Mouse (Mus musculus) forebrain, embryonic 15.5 days (tissue): ENCODE measurements around the gene Thrap3. TPM values are rescaled to one million over a fixed set of nuclear protein-coding genes. Genes with fewer than 3 reads are reported as not detected.

Source experiments
- ATAC-seq: fragments of 200-750 bp; cut with Nextera tagmentation; replicated peaks from 2 replicates; pipeline ENCODE4 v1.8.0; 2017; ENCODE audit warnings: mild to moderate bottlenecking, moderate TSS enrichment, moderate library complexity
- H3K27ac ChIP-seq: fragments of 300-500 bp; sonication (generic); replicated peaks from 2 replicates; pipeline ENCODE4 v1.5.1; 2015; ENCODE audit warnings: mild to moderate bottlenecking, inconsistent platforms
- H3K27me3 ChIP-seq: fragments of 300-500 bp; sonication (generic); 2 replicates; pipeline ENCODE4 v1.6.1; 2015; ENCODE audit warnings: inconsistent platforms
- H3K36me3 ChIP-seq: fragments of 300-500 bp; sonication (generic); 2 replicates; pipeline ENCODE4 v1.6.1; 2015; ENCODE audit warnings: mild to moderate bottlenecking, inconsistent platforms
- H3K4me1 ChIP-seq: fragments of 300-500 bp; sonication (generic); 2 replicates; pipeline ENCODE4 v1.6.1; 2015; ENCODE audit warnings: inconsistent platforms
- H3K4me2 ChIP-seq: fragments of 300-500 bp; sonication (generic); replicated peaks from 2 replicates; pipeline ENCODE4 v1.6.1; 2015; ENCODE audit warnings: mild to moderate bottlenecking, inconsistent platforms
- H3K4me3 ChIP-seq: fragments of 300-500 bp; sonication (generic); 2 replicates; pipeline ENCODE4 v1.5.1; 2015; ENCODE audit warnings: mild to moderate bottlenecking, inconsistent platforms
- H3K9ac ChIP-seq: fragments of 300-500 bp; sonication (generic); replicated peaks from 2 replicates; pipeline ENCODE4 v1.6.1; 2015; ENCODE audit warnings: mild to moderate bottlenecking, inconsistent platforms
- H3K9me3 ChIP-seq: fragments of 300-500 bp; sonication (generic); 2 replicates; pipeline ENCODE4 v1.6.1; 2016; ENCODE audit warnings: inconsistent platforms
- WGBS: fragments of 180-500 bp; shearing (Covaris S2); methylation state at CpG from one replicate; pipeline ENCODE4 v1.1.7; 2015; ENCODE audit warnings: mixed read lengths; 5-methylcytosine and 5-hydroxymethylcytosine counted together
- polyA plus RNA-seq: library from polyadenylated mRNA; unstranded; fragments of >200 nt; fragmentation: Nextera tagmentation; extraction: Ambion mirVana; gene quantifications from 2 replicates; pipeline ENCODE4 v1.2.1, GENCODE M21; 2015

The Thrap3 gene
- polyA plus RNA-seq, 1 experiment from 2014 or later, result 179 TPM

GRCm38 (mm10) chr4:126161456-126161855 lies 41.1 kb downstream of the Thrap3 start:
- Histone ChIP-seq H3K27ac (no peak overlapping the region), H3K4me2 (no peak overlapping the region), H3K9me3 (no peaks in the 10 kb centered on the region), H3K4me1 (peaks cover 13% of the 10 kb centered on the region), H3K36me3 (peaks cover 7% of the 10 kb centered on the region; the same call in 1 of the 2 replicates), H3K4me3 (no peak overlapping the region), H3K27me3 (no peaks in the 10 kb centered on the region), H3K9ac (no peak overlapping the region)
- 90% methylated on average over 6 of the region's 6 CpGs for WGBS
- ATAC-seq, result no peak

GRCm38 (mm10) chr4:126160981-126161380 lies 41.6 kb downstream of the Thrap3 start:
- 89% methylated on average over 8 of the region's 8 CpGs for WGBS
- ATAC-seq, result no peak
- no peak overlapping the region for H3K4me2 ChIP-seq
- H3K27ac ChIP-seq, result no peak overlapping the region
- no peaks in the 10 kb centered on the region for H3K9me3 ChIP-seq
- peaks cover 13% of the 10 kb centered on the region for H3K4me1 ChIP-seq
- peaks cover 3% of the 10 kb centered on the region; the same call in 1 of the 2 replicates for H3K36me3 ChIP-seq
- H3K4me3 ChIP-seq, result no peak overlapping the region
- no peaks in the 10 kb centered on the region for H3K27me3 ChIP-seq
- H3K9ac ChIP-seq, result no peak overlapping the region

GRCm38 (mm10) chr4:126159455-126159854 lies 43.1 kb downstream of the Thrap3 start:
- WGBS, result 79% methylated on average over 8 of the region's 8 CpGs

GRCm38 (mm10) chr4:126157562-126157961 lies 45.0 kb downstream of the Thrap3 start:
- no peak for ATAC-seq
- 92% methylated on average over 6 of the region's 6 CpGs for WGBS
- Histone ChIP-seq H3K4me2 (no peak overlapping the region), H3K27me3 (no peaks in the 10 kb centered on the region), H3K9me3 (no peaks in the 10 kb centered on the region), H3K4me3 (no peak overlapping the region), H3K9ac (no peak overlapping the region), H3K27ac (no peak overlapping the region), H3K4me1 (peaks cover 5% of the 10 kb centered on the region), H3K36me3 (no peaks in the 10 kb centered on the region)

More at GRCm38 (mm10) chr4:126159455-126159854, 43.1 kb downstream of the Thrap3 start:
- Histone ChIP-seq H3K4me2 (no peak overlapping the region), H3K4me3 (no peak overlapping the region), H3K27me3 (no peaks in the 10 kb centered on the region), H3K36me3 (no peaks in the 10 kb centered on the region), H3K27ac (no peak overlapping the region), H3K4me1 (peaks cover 13% of the 10 kb centered on the region), H3K9me3 (no peaks in the 10 kb centered on the region), H3K9ac (no peak overlapping the region)
- ATAC-seq, result no peak

GRCm38 (mm10) chr4:126156617-126157016 lies 45.9 kb downstream of the Thrap3 start:
- H3K36me3 ChIP-seq, result no peaks in the 10 kb centered on the region
- H3K27ac ChIP-seq, result no peak overlapping the region
- H3K4me2 ChIP-seq, result no peak overlapping the region
- H3K27me3 ChIP-seq, result no peaks in the 10 kb centered on the region
- no peaks in the 10 kb centered on the region for H3K4me1 ChIP-seq
- 63% methylated on average over 5 of the region's 5 CpGs for WGBS
- H3K9ac ChIP-seq, result no peak overlapping the region
- no peaks in the 10 kb centered on the region for H3K9me3 ChIP-seq
- H3K4me3 ChIP-seq, result no peak overlapping the region
- ATAC-seq, result no peak

- no peaks in the 10 kb centered on the region for H3K27me3 ChIP-seq
- no peak; the same call in 1 of the 2 replicates for ATAC-seq
- H3K4me1 ChIP-seq, result no peaks in the 10 kb centered on the region
- no peak overlapping the region for H3K27ac ChIP-seq
- H3K4me3 ChIP-seq, result no peak overlapping the region
- WGBS, result 66% methylated on average over 2 of the region's 2 CpGs
- no peaks in the 10 kb centered on the region for H3K36me3 ChIP-seq
- H3K9ac ChIP-seq, result no peak overlapping the region
- no peaks in the 10 kb centered on the region for H3K9me3 ChIP-seq
- H3K4me2 ChIP-seq, result no peak overlapping the region
Measured at GRCm38 (mm10) chr4:126155869-126156268, 46.7 kb downstream of the Thrap3 start.

GRCm38 (mm10) chr4:126155183-126155582 lies 47.4 kb downstream of the Thrap3 start:
- no peaks in the 10 kb centered on the region for H3K36me3 ChIP-seq
- H3K27me3 ChIP-seq, result peaks cover 4% of the 10 kb centered on the region; the same call in 1 of the 2 replicates
- no peak overlapping the region for H3K9ac ChIP-seq
- 75% methylated on average over 4 of the region's 4 CpGs for WGBS
- no peaks in the 10 kb centered on the region for H3K9me3 ChIP-seq
- no peak for ATAC-seq
- H3K4me1 ChIP-seq, result no peaks in the 10 kb centered on the region
- no peak overlapping the region for H3K27ac ChIP-seq
- no peak overlapping the region for H3K4me3 ChIP-seq
- H3K4me2 ChIP-seq, result no peak overlapping the region

- Histone ChIP-seq H3K27ac (no peak overlapping the region), H3K9me3 (no peaks in the 10 kb centered on the region), H3K4me2 (no peak overlapping the region), H3K9ac (no peak overlapping the region), H3K4me3 (no peak overlapping the region), H3K36me3 (no peaks in the 10 kb centered on the region), H3K4me1 (peaks cover 14% of the 10 kb centered on the region), H3K27me3 (peaks cover 26% of the 10 kb centered on the region)
- WGBS, result 56% methylated on average over 14 of the region's 14 CpGs
- ATAC-seq, result no peak
Measured at GRCm38 (mm10) chr4:126152864-126153263, 49.7 kb downstream of the Thrap3 start.

- H3K9me3 ChIP-seq, result no peaks in the 10 kb centered on the region
- no peak for ATAC-seq
- no peak overlapping the region for H3K4me3 ChIP-seq
- H3K9ac ChIP-seq, result no peak overlapping the region
- no peak overlapping the region for H3K27ac ChIP-seq
- no peaks in the 10 kb centered on the region for H3K36me3 ChIP-seq
- 82% methylated on average over 16 of the region's 16 CpGs for WGBS
- H3K4me1 ChIP-seq, result peaks cover 18% of the 10 kb centered on the region
- H3K4me2 ChIP-seq, result no peak overlapping the region
- peaks cover 33% of the 10 kb centered on the region for H3K27me3 ChIP-seq
Measured at GRCm38 (mm10) chr4:126151701-126152440, 50.7 kb downstream of the Thrap3 start.

- Histone ChIP-seq H3K4me1 (peaks cover 18% of the 10 kb centered on the region), H3K27ac (no peak overlapping the region), H3K4me2 (no peak overlapping the region), H3K36me3 (no peaks in the 10 kb centered on the region), H3K9me3 (no peaks in the 10 kb centered on the region), H3K27me3 (peaks cover 33% of the 10 kb centered on the region), H3K4me3 (no peak overlapping the region), H3K9ac (no peak overlapping the region)
- ATAC-seq, result no peak
- WGBS, result 82% methylated on average over 6 of the region's 6 CpGs
Measured at GRCm38 (mm10) chr4:126150949-126151320, 51.6 kb downstream of the Thrap3 start.

- Histone ChIP-seq H3K36me3 (no peaks in the 10 kb centered on the region), H3K4me3 (no peak overlapping the region), H3K4me2 (no peak overlapping the region), H3K27me3 (peaks cover 33% of the 10 kb centered on the region), H3K9ac (no peak overlapping the region), H3K27ac (no peak overlapping the region), H3K4me1 (peaks cover 18% of the 10 kb centered on the region), H3K9me3 (no peaks in the 10 kb centered on the region)
- ATAC-seq, result no peak
- 62% methylated on average over 16 of the region's 16 CpGs for WGBS
Measured at GRCm38 (mm10) chr4:126150297-126150948, 52.1 kb downstream of the Thrap3 start.

GRCm38 (mm10) chr4:126149798-126150197 lies 52.8 kb downstream of the Thrap3 start:
- no peak overlapping the region for H3K9ac ChIP-seq
- H3K27ac ChIP-seq, result no peak overlapping the region
- ATAC-seq, result no peak
- peaks cover 18% of the 10 kb centered on the region for H3K4me1 ChIP-seq
- H3K36me3 ChIP-seq, result no peaks in the 10 kb centered on the region
- H3K9me3 ChIP-seq, result no peaks in the 10 kb centered on the region
- peaks cover 33% of the 10 kb centered on the region for H3K27me3 ChIP-seq
- 62% methylated on average over 10 of the region's 10 CpGs for WGBS
- 0 out of 2 replicates have a peak overlapping the region, but pooled peaks have one; percentile 41 for H3K4me3 ChIP-seq
- 0 out of 2 replicates have a peak overlapping the region, but pooled peaks have one; percentile 75 for H3K4me2 ChIP-seq
